Mouse (Mus musculus) liver, embryonic 14.5 days (tissue): ENCODE measurements at regions not wholly inside any gene's neighbourhood (a gene's known extent, or its start where the extent isn't known, plus 50 kb on each side); places are given as distances from the start of the nearest gene placed in this dataset.

Experiments used
- CTCF ChIP-seq: IDR thresholded peaks from 2 replicates; pipeline ENCODE4 v1.5.1; 2016; ENCODE audit warnings: antibody characterized with exemption, low read depth, control low read depth
- EP300 ChIP-seq: IDR thresholded peaks from 2 replicates; pipeline ENCODE4 v1.6.1; 2016; ENCODE audit warnings: antibody characterized with exemption, low read depth

DNA sequence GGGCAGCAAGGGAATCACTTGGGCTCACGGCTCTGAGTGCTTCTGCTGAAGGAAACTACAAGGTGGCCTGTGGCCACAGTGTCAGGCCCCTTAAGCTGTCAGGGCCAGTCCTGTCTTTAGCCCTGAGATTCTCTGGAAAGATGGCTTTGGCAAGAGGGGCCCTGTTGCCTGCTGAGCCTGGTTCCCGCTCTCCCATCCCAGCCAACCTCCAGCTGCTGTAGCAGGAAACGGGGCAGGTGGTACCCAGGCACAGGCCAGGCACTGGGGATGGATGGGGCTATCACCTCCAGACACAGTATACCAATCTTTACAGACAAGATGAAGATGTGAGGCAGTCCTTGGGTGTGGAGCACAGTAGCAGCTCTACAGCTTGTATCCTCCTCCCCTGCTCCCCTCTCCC is 54.6 kb upstream of the Otos start:
- TF ChIP-seq CTCF (no peak), EP300 (no peak)
